Mouse (Mus musculus): ENCODE results near the gene Col25a1.

The Col25a1 gene

GRCm38 (mm10) chr3:130443842-130444627, 312.7 kb downstream of the Col25a1 start:
- in situ Hi-C loops (cut with MboI), result no loop called here

- in situ Hi-C loops (cut with MboI), result no loop called here
Measured at GRCm38 (mm10) chr3:130449864-130450263, 318.6 kb downstream of the Col25a1 start.

- in situ Hi-C loops (cut with MboI), result no loop called here
Measured at GRCm38 (mm10) chr3:130465371-130465770, 334.1 kb downstream of the Col25a1 start.

- in situ Hi-C loops (cut with MboI), result no loop called here
Measured at GRCm38 (mm10) chr3:130473211-130473768, 342.0 kb downstream of the Col25a1 start.

- in situ Hi-C loops (cut with MboI), result no loop called here
Measured at GRCm38 (mm10) chr3:130473970-130474369, 342.7 kb downstream of the Col25a1 start.

GRCm38 (mm10) chr3:130482513-130482912, 351.2 kb downstream of the Col25a1 start:
- in situ Hi-C loops (cut with MboI), result no loop called here

- in situ Hi-C loops (cut with MboI), result no loop called here
Measured at GRCm38 (mm10) chr3:130488839-130489238, 357.5 kb downstream of the Col25a1 start.

GRCm38 (mm10) chr3:130494192-130494591, 362.9 kb downstream of the Col25a1 start:
- in situ Hi-C loops (cut with MboI), result no loop called here

GRCm38 (mm10) chr3:130494665-130495396, 363.5 kb downstream of the Col25a1 start:
- in situ Hi-C loops (cut with MboI), result no loop called here

- in situ Hi-C loops (cut with MboI), result no loop called here
Measured at GRCm38 (mm10) chr3:130497036-130497435, 365.7 kb downstream of the Col25a1 start.

- in situ Hi-C loops (cut with MboI), result no loop called here
Measured at GRCm38 (mm10) chr3:130501713-130502112, 370.4 kb downstream of the Col25a1 start.

- in situ Hi-C loops (cut with MboI), result no loop called here
Measured at GRCm38 (mm10) chr3:130508330-130508729, 377.0 kb downstream of the Col25a1 start.

GRCm38 (mm10) chr3:130518457-130518879, 387.2 kb downstream of the Col25a1 start:
- in situ Hi-C loops (cut with MboI), result no loop called here

- in situ Hi-C loops (cut with MboI), result no loop called here
Measured at GRCm38 (mm10) chr3:130521834-130522476, 390.7 kb downstream of the Col25a1 start.

- in situ Hi-C loops (cut with MboI), result no loop called here
Measured at GRCm38 (mm10) chr3:130523019-130523418, 391.7 kb downstream of the Col25a1 start.

GRCm38 (mm10) chr3:130524367-130525137, 393.3 kb downstream of the Col25a1 start:
- in situ Hi-C loops (cut with MboI), result no loop called here

GRCm38 (mm10) chr3:130535021-130535420, 403.7 kb downstream of the Col25a1 start:
- in situ Hi-C loops (cut with MboI), result no loop called here

- in situ Hi-C loops (cut with MboI), result no loop called here
Measured at GRCm38 (mm10) chr3:130541541-130541940, 410.2 kb downstream of the Col25a1 start.

- in situ Hi-C loops (cut with MboI), result no loop called here
Measured at GRCm38 (mm10) chr3:130545995-130546394, 414.7 kb downstream of the Col25a1 start.

- in situ Hi-C loops (cut with MboI), result no loop called here
Measured at GRCm38 (mm10) chr3:130549066-130549465, 417.8 kb downstream of the Col25a1 start.

GRCm38 (mm10) chr3:130556263-130556662, 425.0 kb downstream of the Col25a1 start:
- in situ Hi-C loops (cut with MboI), result no loop called here
